In genomic region chr17:85989058-85989769, GRCm38 (mm10) we compare ENCODE assay signal across 18 mouse cellular contexts.
A peak's percentile ranks its signal among the peaks of the same experiment; 100 is the strongest.
DNase-seq lines count a peak whose midpoint lies in the region; ATAC-seq and TF ChIP-seq lines count a peak whose summit lies in the region.
"Had no signal": no experiment of that assay in that cellular context is flagged by ENCODE, and none has a peak within 500 bp of the region (broad histone marks: within the 10 kb centered on the region; RNA-seq: fewer than 3 reads in every experiment).

No protein-coding gene starts in this region.

- 50% methylated on average over 12 of the region's 12 CpGs for whole genome bisulfite sequencing in stomach, embryonic 14.5 days
- 57% methylated on average over 12 of the region's 12 CpGs for WGBS in stomach, postnatal 0 days
- 83% methylated on average over 12 of the region's 12 CpGs for WGBS in hindbrain, embryonic 13.5 days

- no peak for TF ChIP-seq EP300 in stomach, postnatal 0 days (optimal IDR thresholded peaks at IDR 0.05)

- no peak overlapping the region for H3K9ac ChIP-seq in stomach, embryonic 14.5 days (replicated peaks; ENCODE audit: low read depth, low read length)
- no peak overlapping the region for H3K9ac ChIP-seq in stomach, postnatal 0 days (ENCODE audit: low read length)
- H3K9ac ChIP-seq in hindbrain, embryonic 13.5 days: no peak overlapping the region
- H3K9ac ChIP-seq: limb, embryonic 15.5 days had no signal

- DNase-seq in heart, adult 11 months: peak; percentile 83
- DNase-seq in heart, adult 8-10 months (ENCODE audit: low spot score): no peak
- DNase-seq in stomach, postnatal 0 days (ENCODE audit: low spot score): no peak
- peak; percentile 14 for DNase-seq in kidney, postnatal 10 days
- DNase-seq in layer of hippocampus, postnatal 36 days: no peak
- DNase-seq: adrenal gland, postnatal 36 days; cerebellum, adult 11-12 months; cerebellum, postnatal 14 days; gastrocnemius, adult 2 months; lung, postnatal 10 days; right cerebral cortex, postnatal 14 days; spleen, adult 18-20 months; thymus, adult 2 months had no signal

- H3K9me3 ChIP-seq in stomach, embryonic 14.5 days (ENCODE audit: control insufficient read depth, low read depth, low read length): no peaks in the 10 kb centered on the region
- H3K9me3 ChIP-seq in stomach, postnatal 0 days (ENCODE audit: control insufficient read depth, low read length): no peaks in the 10 kb centered on the region
- no peaks in the 10 kb centered on the region for H3K9me3 ChIP-seq in hindbrain, embryonic 13.5 days
- H3K9me3 ChIP-seq: G1E; limb, embryonic 15.5 days had no signal

- ATAC-seq in stomach, embryonic 14.5 days (ENCODE audit: insufficient number of reproducible peaks, insufficient read depth, low FRiP score, low read depth): peak; percentile 33; the same call in 1 of the 2 replicates
- no peak for ATAC-seq in stomach, postnatal 0 days (ENCODE audit: low FRiP score, low TSS enrichment)
- no peak for ATAC-seq in erythroblast, adult 5-6 weeks (replicated peaks; ENCODE audit: low FRiP score, poor library complexity, severe bottlenecking)
- ATAC-seq in hindbrain, embryonic 13.5 days (ENCODE audit: low FRiP score): no peak

- TF ChIP-seq CTCF in stomach, postnatal 0 days (IDR thresholded peaks at IDR 0.05; ENCODE audit: low read depth): no peak

- no peak overlapping the region for H3K4me2 ChIP-seq in stomach, embryonic 14.5 days (replicated peaks; ENCODE audit: low read depth, low read length)
- no peak overlapping the region for H3K4me2 ChIP-seq in stomach, postnatal 0 days (replicated peaks; ENCODE audit: low read depth)
- H3K4me2 ChIP-seq in hindbrain, embryonic 13.5 days: no peak overlapping the region
- H3K4me2 ChIP-seq: limb, embryonic 15.5 days had no signal

- no peak overlapping the region for H3K4me3 ChIP-seq in stomach, embryonic 14.5 days (ENCODE audit: low read depth, low read length)
- H3K4me3 ChIP-seq in stomach, postnatal 0 days (ENCODE audit: low read depth, low read length): no peak overlapping the region
- no peak overlapping the region for H3K4me3 ChIP-seq in hindbrain, embryonic 13.5 days
- H3K4me3 ChIP-seq: gastrocnemius, adult 2 months; limb, embryonic 15.5 days had no signal

- no peak overlapping the region for H3K27ac ChIP-seq in stomach, embryonic 14.5 days (ENCODE audit: low read length)
- no peak overlapping the region for H3K27ac ChIP-seq in stomach, postnatal 0 days (replicated peaks)
- H3K27ac ChIP-seq in hindbrain, embryonic 13.5 days: no peak overlapping the region
- H3K27ac ChIP-seq: gastrocnemius, adult 2 months; limb, embryonic 15.5 days had no signal

- H3K4me1 ChIP-seq in stomach, embryonic 14.5 days (ENCODE audit: control insufficient read depth, insufficient read depth, low read length): 0 out of 2 replicates have a peak, but pooled peaks cover 2% of the 10 kb centered on the region
- H3K4me1 ChIP-seq in stomach, postnatal 0 days (replicated peaks; ENCODE audit: control insufficient read depth, insufficient read depth): no peaks in the 10 kb centered on the region
- no peaks in the 10 kb centered on the region; the same call in 1 of the 2 replicates for H3K4me1 ChIP-seq in hindbrain, embryonic 13.5 days (replicated peaks)

- H3K36me3 ChIP-seq in stomach, embryonic 14.5 days (ENCODE audit: control insufficient read depth, insufficient read depth, low read length): no peaks in the 10 kb centered on the region
- no peaks in the 10 kb centered on the region for H3K36me3 ChIP-seq in stomach, postnatal 0 days (ENCODE audit: control insufficient read depth, insufficient read depth, low read length)
- peaks cover 12% of the 10 kb centered on the region for H3K36me3 ChIP-seq in hindbrain, embryonic 13.5 days

- no peaks in the 10 kb centered on the region for H3K27me3 ChIP-seq in stomach, embryonic 14.5 days (ENCODE audit: control insufficient read depth, insufficient read depth, low read length)
- no peaks in the 10 kb centered on the region for H3K27me3 ChIP-seq in stomach, postnatal 0 days (ENCODE audit: control insufficient read depth, insufficient read depth, low read length)
- H3K27me3 ChIP-seq in hindbrain, embryonic 13.5 days: no peaks in the 10 kb centered on the region
- H3K27me3 ChIP-seq: limb, embryonic 15.5 days had no signal

Comparison
In these comparisons a context has a peak if more than half of its experiments do, and no peak if none do; other contexts are left out.
1. DNase-seq: peak in heart, adult 11 months (single experiment) and kidney, postnatal 10 days (single experiment); none in heart, adult 8-10 months (single experiment), stomach, postnatal 0 days (single experiment) and layer of hippocampus, postnatal 36 days (0 of 2).